Mouse (Mus musculus): ENCODE data around the gene Cd151. TPM values are rescaled to one million over a fixed set of nuclear protein-coding genes. Genes with fewer than 3 reads are reported as not detected.

The Cd151 gene
- total RNA-seq, 4 experiments from 2014 or later: 27.3 to 42.2 (median 32.0) TPM

- DNase-seq (ENCODE audit: low spot score in 2 of 2): no peak
These were observed 10.0 kb upstream of the Cd151 start for GRCm38 (mm10) chr7:141457236-141457635.

GRCm38 (mm10) chr7:141457986-141458660, 9.1 kb upstream of the Cd151 start:
- DNase-seq (ENCODE audit: low spot score in 2 of 2): no peak

- no peak for DNase-seq (ENCODE audit: low spot score in 2 of 2)
These were observed 8.5 kb upstream of the Cd151 start for GRCm38 (mm10) chr7:141458661-141459060.

GRCm38 (mm10) chr7:141459301-141459711, 7.9 kb upstream of the Cd151 start:
- no peak for DNase-seq (ENCODE audit: low spot score in 2 of 2)

- no peak for DNase-seq (ENCODE audit: low spot score in 2 of 2)
These were observed 7.2 kb upstream of the Cd151 start for GRCm38 (mm10) chr7:141460001-141460390.

GRCm38 (mm10) chr7:141460391-141461113, 6.6 kb upstream of the Cd151 start, which contains the start of gene Cracr2b:
Gene Cracr2b (plus strand): TSS chr7:141461094.
- DNase-seq (ENCODE audit: low spot score in 2 of 2): no peak

- DNase-seq (ENCODE audit: low spot score in 2 of 2): no peak
These were observed 5.5 kb upstream of the Cd151 start for GRCm38 (mm10) chr7:141461521-141462332.

GRCm38 (mm10) chr7:141462333-141462821, 4.8 kb upstream of the Cd151 start:
- DNase-seq (ENCODE audit: low spot score in 2 of 2): no peak

- no peak for DNase-seq (ENCODE audit: low spot score in 2 of 2)
These were observed 3.2 kb upstream of the Cd151 start for GRCm38 (mm10) chr7:141463824-141464602.

- no peak for DNase-seq (ENCODE audit: low spot score in 2 of 2)
These were observed 2.5 kb upstream of the Cd151 start for GRCm38 (mm10) chr7:141464603-141465201.

GRCm38 (mm10) chr7:141465388-141466044, 1.7 kb upstream of the Cd151 start:
- no peak for DNase-seq (ENCODE audit: low spot score in 2 of 2)

- DNase-seq (ENCODE audit: low spot score in 2 of 2): no peak
These were observed 1.2 kb upstream of the Cd151 start for GRCm38 (mm10) chr7:141466045-141466394.

- DNase-seq (ENCODE audit: low spot score in 2 of 2): no peak
These were observed 514 bp upstream of the Cd151 start for GRCm38 (mm10) chr7:141466607-141467148.

- DNase-seq (ENCODE audit: low spot score in 2 of 2): no peak
These were observed 951 bp downstream of the Cd151 start for GRCm38 (mm10) chr7:141468164-141468521.

GRCm38 (mm10) chr7:141468522-141469211, 1.5 kb downstream of the Cd151 start:
- no peak for DNase-seq (ENCODE audit: low spot score in 2 of 2)

- DNase-seq (ENCODE audit: low spot score in 2 of 2): no peak
These were observed 2.2 kb downstream of the Cd151 start for GRCm38 (mm10) chr7:141469352-141469751.

- DNase-seq (ENCODE audit: low spot score in 2 of 2): no peak
These were observed 2.9 kb downstream of the Cd151 start for GRCm38 (mm10) chr7:141469901-141470636.

- DNase-seq (ENCODE audit: low spot score in 2 of 2): no peak
These were observed 3.4 kb downstream of the Cd151 start for GRCm38 (mm10) chr7:141470637-141470944.

- no peak for DNase-seq (ENCODE audit: low spot score in 2 of 2)
These were observed 4.0 kb downstream of the Cd151 start for GRCm38 (mm10) chr7:141471236-141471635.
